Mouse (Mus musculus) liver, adult 2 months (tissue): Measurements from ENCODE around the gene Urb2.

ENCODE experiments used
- CTCF ChIP-seq: fragments of 200-500 bp; IDR thresholded peaks from 2 replicates; pipeline ENCODE4 v1.5.1; 2011; ENCODE audit warnings: low read depth, low read length, control low read depth
- POLR2A ChIP-seq: fragments of 200-500 bp; IDR thresholded peaks from 2 replicates; pipeline ENCODE4 v1.6.1; 2011; ENCODE audit warnings: low read length, control low read depth; ENCODE audit not compliant: insufficient read depth; ENCODE audit errors: extremely low read depth

- TF ChIP-seq CTCF (no peak), POLR2A (no peak)
Measured at GRCm38 (mm10) chr8:124011580-124011979, 9.7 kb upstream of the Urb2 start.
